Mouse (Mus musculus) layer of hippocampus, adult 18-20 months (tissue): ENCODE measurements at regions not wholly inside any gene's neighbourhood (a gene's known extent, or its start where the extent isn't known, plus 50 kb on each side); places are given as distances from the start of the nearest gene placed in this dataset.
A peak's percentile ranks its signal among the peaks of the same experiment; 100 is the strongest.

Source experiments
- DNase-seq, 2 experiments: peaks; one replicate each; pipeline ENCODE4 v3.0.0; 2022; ENCODE audit warnings: low spot score in 2 of 2

DNA sequence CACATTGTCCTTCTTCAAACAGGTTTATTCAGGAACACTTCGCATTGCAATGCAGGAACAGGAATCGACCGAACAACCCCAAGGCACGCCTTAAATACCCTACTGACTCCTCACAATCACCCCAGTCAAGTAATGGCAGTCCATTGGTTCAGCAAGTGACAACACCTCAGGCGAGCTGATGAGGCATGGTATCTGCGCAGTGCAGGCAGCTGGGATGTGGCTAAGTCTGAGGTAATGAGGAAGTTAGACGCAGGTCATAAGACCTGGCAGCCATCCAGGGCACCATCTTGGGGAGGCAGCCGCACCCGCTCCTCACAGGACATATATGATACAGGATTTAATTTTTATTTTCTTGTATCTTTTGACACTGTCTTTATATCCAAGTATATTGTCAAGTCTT, 1251.6 kb downstream of the Basp1 start:
- no peak for DNase-seq

GRCm38 (mm10) chr15:24157700-24158350, 1255.7 kb downstream of the Basp1 start:
- no peak for DNase-seq

GRCm38 (mm10) chr15:24154291-24154690, 1259.3 kb downstream of the Basp1 start:
- DNase-seq, result no peak

GRCm38 (mm10) chr15:24124241-24124640, 1289.3 kb downstream of the Basp1 start:
- no peak for DNase-seq

DNA sequence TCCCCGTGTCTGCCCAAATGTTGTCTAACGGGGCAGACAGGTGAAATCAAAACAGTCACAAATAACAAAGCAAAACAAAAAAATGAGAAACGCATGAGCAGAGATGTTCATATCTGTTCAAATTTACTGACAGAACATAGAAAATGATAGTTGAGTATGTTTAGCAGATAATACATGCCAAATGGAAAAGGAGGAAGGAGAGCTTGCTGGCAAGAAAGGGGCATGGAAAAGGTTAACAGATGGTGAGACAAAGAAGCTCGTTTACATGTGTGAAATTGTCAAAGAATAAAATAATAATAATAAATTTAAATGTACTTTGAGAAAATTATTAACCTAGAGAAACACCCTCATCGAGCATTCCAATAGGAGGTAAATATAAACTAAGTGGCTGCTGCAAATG, 1327.3 kb downstream of the Basp1 start:
- no peak for DNase-seq

DNA sequence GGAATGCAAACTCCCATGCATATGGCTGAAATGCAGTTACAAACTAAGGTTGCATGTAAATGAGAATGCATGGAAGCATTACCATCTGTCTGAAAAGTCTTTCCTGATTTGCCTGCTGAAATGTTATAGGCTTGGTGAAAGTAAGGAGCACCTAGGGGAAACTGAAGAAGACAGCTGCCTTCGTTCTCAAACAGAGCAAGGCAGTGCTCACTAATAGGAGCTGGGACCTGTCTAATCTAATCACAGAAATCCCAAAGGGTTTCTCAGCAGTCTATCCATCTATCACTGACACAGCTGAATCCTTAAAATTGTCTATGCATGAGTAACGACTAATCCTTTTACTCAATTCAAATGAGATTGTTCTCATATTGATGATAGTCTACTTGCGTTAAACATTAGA, 1360.4 kb downstream of the Basp1 start:
- no peak for DNase-seq

GRCm38 (mm10) chr15:24040847-24041246, 1372.7 kb downstream of the Basp1 start:
- DNase-seq, result no peak

GRCm38 (mm10) chr15:24039174-24039573, 1374.4 kb downstream of the Basp1 start:
- DNase-seq, result peak; percentile 43 to 83

DNA sequence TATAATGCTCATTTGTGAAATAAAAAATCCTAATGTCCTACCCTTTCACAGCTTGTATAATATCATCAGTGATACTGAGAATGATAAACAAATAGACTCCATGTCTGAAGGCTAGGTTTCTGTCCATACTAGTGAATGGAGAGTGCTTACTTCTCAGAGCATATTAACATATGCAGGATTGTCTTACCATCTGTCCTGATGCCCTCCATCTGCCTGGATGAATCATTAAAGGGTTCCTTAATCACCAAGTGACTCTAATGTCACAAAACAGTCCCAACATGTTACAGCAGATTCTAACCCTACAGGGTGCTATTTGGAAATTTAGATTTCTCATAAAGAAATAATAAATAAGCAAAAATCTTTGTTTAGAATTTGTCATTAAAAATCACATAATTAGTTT, 1391.4 kb downstream of the Basp1 start:
- DNase-seq, result peak in 1 of 2 experiments; percentile 8

- DNase-seq, result no peak
Measured at GRCm38 (mm10) chr15:24004711-24005110, 1408.9 kb downstream of the Basp1 start.

- DNase-seq, result peak; percentile 28 to 68
Measured at GRCm38 (mm10) chr15:23979506-23979905, 1430.7 kb downstream of the Cdh18 start.
